Comparison of ENCODE assay signal across 8 mouse cellular contexts in genomic region chr7:101663514-101664159, GRCm38 (mm10). TPM values are rescaled to one million over a fixed set of nuclear protein-coding genes. Genes with fewer than 3 reads are reported as not detected.
DNase-seq lines count a peak whose midpoint lies in the region; ATAC-seq lines count a peak whose summit lies in the region.

TSS of gene Clpb (plus strand) at chr7:101663633.

- H3K9me3 ChIP-seq in forebrain, embryonic 14.5 days (replicated peaks; ENCODE audit: control insufficient read depth, low read length) = no peaks in the 10 kb centered on the region
- H3K9me3 ChIP-seq in neural tube, embryonic 15.5 days (replicated peaks) = no peaks in the 10 kb centered on the region

- H3K9ac ChIP-seq in forebrain, embryonic 14.5 days (ENCODE audit: low read length) = peak within 1 kb of the TSS; percentile 54; the same call in 1 of the 2 replicates
- H3K9ac ChIP-seq in neural tube, embryonic 15.5 days (replicated peaks) = peak within 1 kb of the TSS; percentile 57

- no peaks in the 10 kb centered on the region for H3K36me3 ChIP-seq in forebrain, embryonic 14.5 days (ENCODE audit: control insufficient read depth, insufficient read depth, low read length)
- H3K36me3 ChIP-seq in neural tube, embryonic 15.5 days = no peaks in the 10 kb centered on the region

- peak; percentile 99 for DNase-seq in ES-CJ7 (ENCODE audit: low read depth, low spot score)
- peak; percentile 90 for DNase-seq in cerebellum, adult 11 months
- DNase-seq in forebrain, embryonic 14.5 days (ENCODE audit: low spot score) = peak; percentile 99
- DNase-seq in heart, postnatal 14 days = peak; percentile 87 to 92
- DNase-seq in layer of hippocampus, adult 11-12 months (ENCODE audit: low spot score) = peak; percentile 96
- DNase-seq in lung, adult 18-20 months = peak; percentile 96 to 97
- DNase-seq in testis, postnatal 14 days (ENCODE audit: low spot score) = peak; percentile 96

- H3K4me2 ChIP-seq in forebrain, embryonic 14.5 days (ENCODE audit: low read length) = peak within 1 kb of the TSS; percentile 57
- peak within 1 kb of the TSS; percentile 71 for H3K4me2 ChIP-seq in neural tube, embryonic 15.5 days

- H3K27me3 ChIP-seq in forebrain, embryonic 14.5 days (replicated peaks; ENCODE audit: control insufficient read depth, insufficient read depth, low read length) = no peaks in the 10 kb centered on the region
- H3K27me3 ChIP-seq in neural tube, embryonic 15.5 days (replicated peaks) = no peaks in the 10 kb centered on the region

- 2% methylated on average over 49 of the region's 49 CpGs for WGBS in forebrain, embryonic 14.5 days
- under 1% methylated on average over 49 of the region's 49 CpGs for WGBS in neural tube, embryonic 15.5 days

- H3K27ac ChIP-seq in forebrain, embryonic 14.5 days (ENCODE audit: low read depth, low read length) = no peak within 1 kb of the TSS
- H3K27ac ChIP-seq in neural tube, embryonic 15.5 days (replicated peaks) = peak within 1 kb of the TSS; percentile 75

- peaks cover 11% of the 10 kb centered on the region for H3K4me1 ChIP-seq in forebrain, embryonic 14.5 days (ENCODE audit: control insufficient read depth, insufficient read depth, low read length)
- H3K4me1 ChIP-seq in neural tube, embryonic 15.5 days = peaks cover 42% of the 10 kb centered on the region

- H3K4me3 ChIP-seq in forebrain, embryonic 14.5 days (ENCODE audit: low read depth, low read length) = peak within 1 kb of the TSS; percentile 65
- H3K4me3 ChIP-seq in neural tube, embryonic 15.5 days (replicated peaks) = peak within 1 kb of the TSS; percentile 67

- ATAC-seq in forebrain, embryonic 14.5 days = peak; percentile 99
- peak; percentile 98 for ATAC-seq in neural tube, embryonic 15.5 days (ENCODE audit: low FRiP score)

- intact Hi-C loops in heart, postnatal 14 days (cut with DNase I) = loop anchor here (5.0 kb wide), 1 partner anchor 234 kb away; no protein-coding TSS in a partner anchor

RNA-seq across cellular contexts. Expression of gene Clpb, which starts in this region (rescaled TPM):
- polyA plus RNA-seq in forebrain, embryonic 14.5 days (2014; fragmentation: Nextera tagmentation; extraction: Ambion mirVana) = 31.9 and 44.1 TPM in 2 replicates
- total RNA-seq in heart, postnatal 14 days (2021) = 10 to 100 TPM; 61.6 to 69.5 TPM
- polyA plus RNA-seq in neural tube, embryonic 15.5 days (2015; fragmentation: Nextera tagmentation; extraction: Ambion mirVana) = 39.8 and 42.8 TPM in 2 replicates
